Mouse (Mus musculus): ENCODE results near the gene Sp8. TPM values are rescaled to one million over a fixed set of nuclear protein-coding genes. Genes with fewer than 3 reads are reported as not detected.

Sp8 gene
- polyA plus RNA-seq, 2 experiments, result 0.01 TPM; not detected in 1

DNA sequence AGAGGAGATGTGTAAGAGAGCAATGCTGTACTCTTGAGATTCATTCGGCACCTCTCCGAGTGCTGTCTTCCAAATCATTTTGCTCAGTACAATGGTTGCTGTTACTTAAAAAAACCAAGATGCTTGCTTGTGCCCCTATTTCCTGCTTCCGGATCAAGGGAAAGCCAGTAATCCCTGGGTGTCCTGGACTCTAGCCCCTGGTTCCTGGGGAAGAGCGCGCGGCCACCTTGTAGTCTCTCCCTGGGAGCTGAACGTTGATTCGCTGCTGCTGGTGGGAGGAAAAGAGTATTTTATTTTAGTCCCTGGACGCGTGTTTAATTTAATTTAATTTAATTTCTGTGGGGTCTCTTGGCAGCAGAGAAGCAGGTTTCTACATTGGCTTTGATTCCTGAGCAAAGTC lies 8.3 kb downstream of the Sp8 start:
- no peak overlapping the region for H3K27ac ChIP-seq
- no peak for DNase-seq (ENCODE audit: low read depth in 3 of 3, low spot score in 3 of 3)
- no peaks in the 10 kb centered on the region for H3K36me3 ChIP-seq (replicated peaks; ENCODE audit: control insufficient read depth, insufficient read depth, low read depth)
- H3K9me3 ChIP-seq (ENCODE audit: control insufficient read depth, low read length), result no peaks in the 10 kb centered on the region
- ATAC-seq (ENCODE audit: insufficient read depth), result no peak
- WGBS (ENCODE audit: insufficient replicate concordance), result 3% methylated on average over 10 of the region's 10 CpGs
- TF ChIP-seq EP300 (IDR thresholded peaks at IDR 0.05; ENCODE audit: low read depth) (no peak), CTCF (IDR thresholded peaks at IDR 0.05; ENCODE audit: low read depth) (no peak)
- H3K4me1 ChIP-seq (replicated peaks; ENCODE audit: control insufficient read depth in 2 of 2, insufficient read depth in 2 of 2, low read length in 1 of 2), result no peaks in the 10 kb centered on the region
- H3K4me3 ChIP-seq (ENCODE audit: insufficient read depth in 1 of 2, low read depth in 2 of 2, low read length in 2 of 2), result no peak overlapping the region
- H3K9ac ChIP-seq (replicated peaks), result no peak overlapping the region
- peaks cover 62% of the 10 kb centered on the region for H3K27me3 ChIP-seq (ENCODE audit: control insufficient read depth, insufficient read depth, low read length)
- H3K4me2 ChIP-seq (ENCODE audit: low read depth), result peak overlapping the region; percentile 31

DNA sequence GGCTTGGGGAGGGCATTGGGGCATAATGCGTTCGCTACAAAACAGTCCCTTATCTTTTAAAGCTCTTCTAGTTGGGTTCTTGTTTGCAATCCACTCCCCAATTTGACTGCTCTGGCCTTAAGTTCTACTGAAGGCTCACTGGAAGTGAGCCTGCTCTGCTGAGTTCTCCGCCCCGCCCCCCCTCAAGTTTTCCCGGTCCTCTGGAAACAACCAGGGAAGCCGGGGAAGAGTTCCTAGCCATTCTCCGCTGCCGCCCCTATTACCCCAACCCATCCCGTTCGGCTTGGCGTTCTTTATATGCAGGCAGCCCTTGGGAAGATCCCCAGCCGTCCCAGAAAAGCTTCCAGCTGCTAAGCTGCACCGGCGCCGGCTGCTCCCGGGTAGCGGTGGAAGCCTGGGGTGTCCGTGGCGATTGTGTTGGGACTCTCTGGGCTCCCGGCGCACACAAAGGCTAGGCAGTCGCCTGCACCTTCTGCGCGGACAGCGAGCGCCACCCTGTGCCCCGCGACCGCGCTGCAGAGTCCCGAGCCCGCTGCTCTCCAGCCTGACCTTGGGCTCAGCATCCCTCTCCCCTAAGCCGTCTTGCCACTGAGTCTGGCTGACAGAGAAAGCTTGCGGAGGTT lies 8.8 kb downstream of the Sp8 start:
- under 1% methylated on average over 34 of the region's 34 CpGs for WGBS (ENCODE audit: insufficient replicate concordance)
- ATAC-seq (ENCODE audit: insufficient read depth) (peak; percentile 56; the same call in 1 of the 2 replicates), DNase-seq (ENCODE audit: low read depth in 3 of 3, low spot score in 3 of 3) (no peak)

GRCm38 (mm10) chr12:118856151-118856550 lies 10.0 kb downstream of the Sp8 start:
- no peaks in the 10 kb centered on the region for H3K4me1 ChIP-seq (replicated peaks; ENCODE audit: control insufficient read depth in 2 of 2, insufficient read depth in 2 of 2, low read length in 1 of 2)
- H3K36me3 ChIP-seq (replicated peaks; ENCODE audit: control insufficient read depth, insufficient read depth, low read depth), result no peaks in the 10 kb centered on the region
- H3K27ac ChIP-seq, result no peak overlapping the region
- WGBS (ENCODE audit: insufficient replicate concordance), result 3% methylated on average over 7 of the region's 7 CpGs
- peaks cover 46% of the 10 kb centered on the region for H3K27me3 ChIP-seq (ENCODE audit: control insufficient read depth, insufficient read depth, low read length)
- no peak for DNase-seq (ENCODE audit: low read depth in 3 of 3, low spot score in 3 of 3)
- no peak for ATAC-seq (ENCODE audit: insufficient read depth)
- no peaks in the 10 kb centered on the region for H3K9me3 ChIP-seq (ENCODE audit: control insufficient read depth, low read length)
- TF ChIP-seq EP300 (IDR thresholded peaks at IDR 0.05; ENCODE audit: low read depth) (no peak), CTCF (IDR thresholded peaks at IDR 0.05; ENCODE audit: low read depth) (no peak)
- H3K4me3 ChIP-seq (ENCODE audit: insufficient read depth in 1 of 2, low read depth in 2 of 2, low read length in 2 of 2), result no peak overlapping the region
- H3K9ac ChIP-seq (replicated peaks), result no peak overlapping the region
- H3K4me2 ChIP-seq (ENCODE audit: low read depth), result no peak overlapping the region

More for the DNA sequence above, 8.8 kb downstream of the Sp8 start:
- peaks cover 56% of the 10 kb centered on the region for H3K27me3 ChIP-seq (ENCODE audit: control insufficient read depth, insufficient read depth, low read length)
- TF ChIP-seq CTCF (IDR thresholded peaks at IDR 0.05; ENCODE audit: low read depth), result peak; percentile 80
- TF ChIP-seq EP300 (IDR thresholded peaks at IDR 0.05; ENCODE audit: low read depth), result no peak
- no peaks in the 10 kb centered on the region for H3K4me1 ChIP-seq (replicated peaks; ENCODE audit: control insufficient read depth in 2 of 2, insufficient read depth in 2 of 2, low read length in 1 of 2)
- H3K36me3 ChIP-seq (replicated peaks; ENCODE audit: control insufficient read depth, insufficient read depth, low read depth), result no peaks in the 10 kb centered on the region
- no peak overlapping the region for H3K9ac ChIP-seq (replicated peaks)
- peak overlapping the region; percentile 31 for H3K4me2 ChIP-seq (ENCODE audit: low read depth)
- H3K4me3 ChIP-seq (ENCODE audit: insufficient read depth in 1 of 2, low read depth in 2 of 2, low read length in 2 of 2), result peak overlapping the region; percentile 18 to 32; a peak in 3 of 4 replicates
- H3K27ac ChIP-seq, result no peak overlapping the region
- H3K9me3 ChIP-seq (ENCODE audit: control insufficient read depth, low read length), result no peaks in the 10 kb centered on the region

DNA sequence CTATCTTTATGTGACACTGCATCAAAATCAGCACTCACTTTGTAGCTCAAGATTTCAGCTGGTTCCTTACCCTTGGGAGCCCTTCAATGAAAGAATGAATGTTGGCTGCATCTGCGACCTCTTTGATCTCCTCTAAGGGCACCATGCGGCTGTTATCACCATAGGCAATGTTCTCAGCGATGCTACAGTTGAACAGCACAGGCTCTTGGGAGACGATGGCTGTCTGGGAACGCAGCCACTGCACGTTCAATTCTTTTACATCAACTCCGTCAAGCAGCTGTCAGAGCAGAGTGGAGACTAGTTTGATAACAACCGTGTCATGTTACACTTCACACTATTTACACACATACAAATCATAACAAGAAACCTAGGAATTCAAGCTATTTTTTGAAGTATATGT lies 26.5 kb downstream of the Sp8 start:
- H3K36me3 ChIP-seq (replicated peaks; ENCODE audit: control insufficient read depth, insufficient read depth, low read depth), result no peaks in the 10 kb centered on the region
- no peak for ATAC-seq (ENCODE audit: insufficient read depth)
- no peak overlapping the region for H3K4me2 ChIP-seq (ENCODE audit: low read depth)
- H3K27me3 ChIP-seq (ENCODE audit: control insufficient read depth, insufficient read depth, low read length), result no peaks in the 10 kb centered on the region
- 58% methylated on average over 8 of the region's 8 CpGs for WGBS (ENCODE audit: insufficient replicate concordance)
- no peak overlapping the region for H3K27ac ChIP-seq
- H3K9me3 ChIP-seq (ENCODE audit: control insufficient read depth, low read length), result no peaks in the 10 kb centered on the region
- no peak overlapping the region for H3K9ac ChIP-seq (replicated peaks)
- no peak overlapping the region for H3K4me3 ChIP-seq (ENCODE audit: insufficient read depth in 1 of 2, low read depth in 2 of 2, low read length in 2 of 2)
- no peaks in the 10 kb centered on the region for H3K4me1 ChIP-seq (replicated peaks; ENCODE audit: control insufficient read depth in 2 of 2, insufficient read depth in 2 of 2, low read length in 1 of 2)
- TF ChIP-seq EP300 (IDR thresholded peaks at IDR 0.05; ENCODE audit: low read depth) (no peak), CTCF (IDR thresholded peaks at IDR 0.05; ENCODE audit: low read depth) (no peak)
- no peak for DNase-seq (ENCODE audit: low read depth in 3 of 3, low spot score in 3 of 3)

GRCm38 (mm10) chr12:118882790-118883189 lies 36.7 kb downstream of the Sp8 start:
- no peak for ATAC-seq (ENCODE audit: insufficient read depth)
- no peaks in the 10 kb centered on the region for H3K27me3 ChIP-seq (ENCODE audit: control insufficient read depth, insufficient read depth, low read length)
- no peak for DNase-seq (ENCODE audit: low read depth in 3 of 3, low spot score in 3 of 3)
- no peak overlapping the region for H3K4me3 ChIP-seq (ENCODE audit: insufficient read depth in 1 of 2, low read depth in 2 of 2, low read length in 2 of 2)
- TF ChIP-seq EP300 (IDR thresholded peaks at IDR 0.05; ENCODE audit: low read depth), result no peak
- no peak for TF ChIP-seq CTCF (IDR thresholded peaks at IDR 0.05; ENCODE audit: low read depth)
- H3K4me2 ChIP-seq (ENCODE audit: low read depth), result no peak overlapping the region
- H3K27ac ChIP-seq, result no peak overlapping the region
- H3K9me3 ChIP-seq (ENCODE audit: control insufficient read depth, low read length), result no peaks in the 10 kb centered on the region
- H3K36me3 ChIP-seq (replicated peaks; ENCODE audit: control insufficient read depth, insufficient read depth, low read depth), result no peaks in the 10 kb centered on the region
- H3K4me1 ChIP-seq (replicated peaks; ENCODE audit: control insufficient read depth in 2 of 2, insufficient read depth in 2 of 2, low read length in 1 of 2), result no peaks in the 10 kb centered on the region
- no peak overlapping the region for H3K9ac ChIP-seq (replicated peaks)
